ENCODE assay signal across 8 mouse cellular contexts in the genomic region with DNA sequence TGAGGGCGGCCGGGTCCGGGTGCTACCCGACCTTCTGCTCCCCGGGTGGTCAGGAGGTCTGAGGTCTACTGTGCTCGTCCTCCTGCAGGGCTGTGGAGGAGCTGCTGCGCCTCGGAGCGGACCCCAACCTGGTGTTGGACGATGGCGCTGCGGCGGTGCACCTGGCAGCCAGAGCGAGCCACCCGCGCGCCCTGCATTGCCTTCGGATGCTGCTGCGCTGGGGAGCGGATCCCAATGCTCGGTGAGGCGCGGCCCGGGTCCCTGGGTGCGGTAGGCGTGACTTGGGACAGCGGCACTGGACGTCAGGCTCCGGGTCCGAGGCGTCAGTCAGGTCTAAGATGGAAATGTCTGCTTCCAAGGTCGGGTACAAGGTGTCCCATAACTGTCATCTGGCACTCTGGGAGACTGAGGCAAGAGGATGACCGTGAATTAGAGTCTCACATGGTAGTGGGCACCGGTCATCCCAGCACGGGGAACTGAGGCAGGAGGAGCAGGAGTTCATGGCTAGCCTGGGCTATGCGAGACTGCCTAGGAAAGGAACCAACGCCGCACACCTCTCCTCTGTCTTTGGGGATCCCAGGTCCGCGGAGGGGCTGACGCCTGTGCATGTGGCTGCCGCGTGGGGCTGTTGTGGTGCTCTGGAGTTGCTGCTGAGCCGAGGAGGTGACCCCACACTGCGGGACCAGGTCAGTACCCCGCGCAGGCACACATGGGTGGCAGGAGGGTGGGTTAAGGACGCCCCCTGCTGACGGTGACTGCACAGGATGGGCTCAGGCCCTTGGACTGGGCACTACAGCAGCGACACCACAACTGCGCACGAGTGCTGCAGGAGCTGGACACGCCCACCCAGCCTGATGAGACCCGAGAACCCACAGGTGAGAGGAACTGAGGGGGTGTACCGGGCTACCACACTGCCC. TPM values are rescaled to one million over a fixed set of nuclear protein-coding genes. Genes with fewer than 3 reads are reported as not detected.
A peak's percentile ranks its signal among the peaks of the same experiment; 100 is the strongest.
DNase-seq lines count a peak whose midpoint lies in the region; ATAC-seq and TF ChIP-seq lines count a peak whose summit lies in the region.

No protein-coding gene starts in this region.

- H3K4me2 ChIP-seq in limb, embryonic 11.5 days (ENCODE audit: low read depth, severe bottlenecking) = peak overlapping the region; percentile 93

- H3K27ac ChIP-seq in embryonic fibroblast, embryonic 13.5 days (ENCODE audit: insufficient read depth, low read length) = no peak overlapping the region
- H3K27ac ChIP-seq in limb, embryonic 11.5 days (replicated peaks; ENCODE audit: low read depth, low read length) = peak overlapping the region; percentile 44
- H3K27ac ChIP-seq in midbrain, embryonic 10.5 days (replicated peaks) = peak overlapping the region; percentile 92

- under 1% methylated on average over 55 of the region's 55 CpGs for WGBS in limb, embryonic 11.5 days
- WGBS in midbrain, embryonic 10.5 days = under 1% methylated on average over 55 of the region's 55 CpGs

- no peak for TF ChIP-seq POLR2A in embryonic fibroblast, embryonic 13.5 days (IDR thresholded peaks at IDR 0.05; ENCODE audit: low read depth, low read length)

- peak overlapping the region; percentile 82 for H3K4me3 ChIP-seq in G1E (ENCODE audit: low read depth, low read length)
- H3K4me3 ChIP-seq in embryonic fibroblast, embryonic 13.5 days (ENCODE audit: insufficient read depth, low read length) = peak overlapping the region; percentile 65
- peak overlapping the region; percentile 81 for H3K4me3 ChIP-seq in limb, embryonic 11.5 days (ENCODE audit: low read depth, low read length)
- peak overlapping the region; percentile 93 for H3K4me3 ChIP-seq in midbrain, embryonic 10.5 days

- peaks cover 74% of the 10 kb centered on the region for H3K4me1 ChIP-seq in G1E (ENCODE audit: insufficient read depth, low read depth, low read length)
- no peaks in the 10 kb centered on the region for H3K4me1 ChIP-seq in embryonic fibroblast, embryonic 13.5 days (ENCODE audit: control insufficient read depth, insufficient read depth, low read length)
- H3K4me1 ChIP-seq in limb, embryonic 11.5 days (ENCODE audit: control insufficient read depth, insufficient read depth, low read length) = peaks cover 4% of the 10 kb centered on the region; the same call in 1 of the 2 replicates
- H3K4me1 ChIP-seq in midbrain, embryonic 10.5 days = peaks cover 35% of the 10 kb centered on the region

- H3K9ac ChIP-seq in limb, embryonic 11.5 days (ENCODE audit: low read length) = peak overlapping the region; percentile 69

- ATAC-seq in G1E (ENCODE audit: extremely low read depth, insufficient number of reproducible peaks, low FRiP score, poor library complexity, severe bottlenecking) = peak; percentile 58
- ATAC-seq in hematopoietic stem cell, adult 5-6 weeks (replicated peaks in 1 of 2; ENCODE audit: insufficient read depth in 1 of 2, low FRiP score in 2 of 2, low TSS enrichment in 1 of 2, low read depth in 1 of 2, poor library complexity in 2 of 2, severe bottlenecking in 2 of 2) = peak; percentile 47 to 62
- peak; percentile 70 for ATAC-seq in limb, embryonic 11.5 days (ENCODE audit: insufficient number of reproducible peaks, low FRiP score, low TSS enrichment, low read depth)

- H3K36me3 ChIP-seq in G1E (replicated peaks) = peaks cover 68% of the 10 kb centered on the region
- peaks cover 10% of the 10 kb centered on the region; the same call in 1 of the 2 replicates for H3K36me3 ChIP-seq in limb, embryonic 11.5 days (ENCODE audit: control insufficient read depth, insufficient read depth, low read length)
- H3K36me3 ChIP-seq in midbrain, embryonic 10.5 days = peaks cover 45% of the 10 kb centered on the region

- peak; percentile 85 for DNase-seq in G1E (ENCODE audit: low spot score)
- peak; percentile 85 for DNase-seq in adrenal gland, postnatal 14 days
- peak; percentile 89 for DNase-seq in limb, embryonic 11.5 days (ENCODE audit: low spot score)
- DNase-seq in midbrain, embryonic 10.5 days (ENCODE audit: low spot score) = peak; percentile 85
- peak; percentile 86 to 93 for DNase-seq in spleen, postnatal 4 days (ENCODE audit: low spot score in 2 of 2)
- no peak for DNase-seq in frontal cortex, postnatal 25 days (ENCODE audit: low spot score in 2 of 2)

- TF ChIP-seq CTCF in G1E (IDR thresholded peaks at IDR 0.05; ENCODE audit: low read depth, low read length) = peak; percentile 80
- peak; percentile 99 for TF ChIP-seq CTCF in embryonic fibroblast, embryonic 13.5 days (IDR thresholded peaks at IDR 0.05; ENCODE audit: borderline replicate concordance, insufficient read depth, low read length)

- no peaks in the 10 kb centered on the region for H3K9me3 ChIP-seq in G1E (replicated peaks)
- H3K9me3 ChIP-seq in limb, embryonic 11.5 days (ENCODE audit: control insufficient read depth, low read length) = no peaks in the 10 kb centered on the region
- H3K9me3 ChIP-seq in midbrain, embryonic 10.5 days (replicated peaks) = no peaks in the 10 kb centered on the region

- no peaks in the 10 kb centered on the region for H3K27me3 ChIP-seq in G1E (ENCODE audit: insufficient read depth, low read length)
- no peaks in the 10 kb centered on the region for H3K27me3 ChIP-seq in limb, embryonic 11.5 days (ENCODE audit: control insufficient read depth, insufficient read depth, low read length)
- H3K27me3 ChIP-seq in midbrain, embryonic 10.5 days (ENCODE audit: low read depth, poor library complexity, severe bottlenecking) = no peaks in the 10 kb centered on the region

RNA-seq across cellular contexts. Expression of a gene that starts 0.5 kb away (rescaled TPM):
- total RNA-seq in G1E (2014; fragmentation: Nextera tagmentation) = 5.9 and 16.2 TPM in 2 replicates
- total RNA-seq in G1E (2017) = 9.8 and 12.1 TPM in 2 replicates
- 13.7 and 15.1 TPM in 2 replicates for polyA plus RNA-seq in G1E (2012)
- total RNA-seq in adrenal gland, postnatal 14 days (2021) = 5.8 and 6.9 TPM in 2 replicates
- 3.9 and 5.7 TPM in 2 replicates for polyA plus RNA-seq in embryonic fibroblast, embryonic 13.5 days (2011; ENCODE audit: insufficient read length, low read depth, missing spikeins)
- total RNA-seq in hematopoietic stem cell, adult 5-6 weeks (2017) = 7.1 and 14.8 TPM in 2 replicates
- polyA plus RNA-seq in limb, embryonic 11.5 days (2014; fragmentation: Nextera tagmentation; extraction: Ambion mirVana) = 21.5 and 23.9 TPM in 2 replicates
- 49.6 and 51.6 TPM in 2 replicates for polyA plus RNA-seq in midbrain, embryonic 10.5 days (2016; fragmentation: Nextera tagmentation; extraction: Ambion mirVana)

RNA-seq across cellular contexts. Expression of a gene that starts 9.7 kb away (rescaled TPM):
- 58.4 and 83.8 TPM in 2 replicates for total RNA-seq in G1E (2014; fragmentation: Nextera tagmentation)
- 90.3 and 92.1 TPM in 2 replicates for total RNA-seq in G1E (2017)
- polyA plus RNA-seq in G1E (2012) = 106 and 107 TPM in 2 replicates
- 85.5 and 88.4 TPM in 2 replicates for total RNA-seq in adrenal gland, postnatal 14 days (2021)
- polyA plus RNA-seq in embryonic fibroblast, embryonic 13.5 days (2011; ENCODE audit: insufficient read length, low read depth, missing spikeins) = 84.5 and 91.6 TPM in 2 replicates
- 71.4 and 85.8 TPM in 2 replicates for total RNA-seq in hematopoietic stem cell, adult 5-6 weeks (2017)
- polyA plus RNA-seq in limb, embryonic 11.5 days (2014; fragmentation: Nextera tagmentation; extraction: Ambion mirVana) = 109 and 119 TPM in 2 replicates
- polyA plus RNA-seq in midbrain, embryonic 10.5 days (2016; fragmentation: Nextera tagmentation; extraction: Ambion mirVana) = 112 TPM in 2 replicates

RNA-seq across cellular contexts. Expression of a gene that starts 10.8 kb away (rescaled TPM):
- total RNA-seq in G1E (2014; fragmentation: Nextera tagmentation) (not detected in 2 replicates), G1E (2017) (0.06 and 0.11 TPM in 2 replicates)
- polyA plus RNA-seq in G1E (2012) = 0.08 and 0.09 TPM in 2 replicates
- 30.9 and 37.6 TPM in 2 replicates for total RNA-seq in adrenal gland, postnatal 14 days (2021)
- polyA plus RNA-seq in embryonic fibroblast, embryonic 13.5 days (2011; ENCODE audit: insufficient read length, low read depth, missing spikeins) = not detected in 2 replicates
- not detected in 2 replicates for total RNA-seq in hematopoietic stem cell, adult 5-6 weeks (2017)
- polyA plus RNA-seq in limb, embryonic 11.5 days (2014; fragmentation: Nextera tagmentation; extraction: Ambion mirVana) = 3.4 and 4.1 TPM in 2 replicates
- polyA plus RNA-seq in midbrain, embryonic 10.5 days (2016; fragmentation: Nextera tagmentation; extraction: Ambion mirVana) = 5.0 and 6.3 TPM in 2 replicates

RNA-seq across cellular contexts. Expression of a gene that starts 24.6 kb away (rescaled TPM):
- total RNA-seq in G1E (2014; fragmentation: Nextera tagmentation) = 6.4 and 8.6 TPM in 2 replicates
- 9.7 and 17.0 TPM in 2 replicates for total RNA-seq in G1E (2017)
- 36.0 and 47.8 TPM in 2 replicates for polyA plus RNA-seq in G1E (2012)
- 61.1 and 65.7 TPM in 2 replicates for total RNA-seq in adrenal gland, postnatal 14 days (2021)
- 40.8 and 48.9 TPM in 2 replicates for polyA plus RNA-seq in embryonic fibroblast, embryonic 13.5 days (2011; ENCODE audit: insufficient read length, low read depth, missing spikeins)
- 1.7 and 15.0 TPM in 2 replicates for total RNA-seq in hematopoietic stem cell, adult 5-6 weeks (2017)
- polyA plus RNA-seq in limb, embryonic 11.5 days (2014; fragmentation: Nextera tagmentation; extraction: Ambion mirVana) = 68.9 and 78.6 TPM in 2 replicates
- 74.7 and 110 TPM in 2 replicates for polyA plus RNA-seq in midbrain, embryonic 10.5 days (2016; fragmentation: Nextera tagmentation; extraction: Ambion mirVana)

RNA-seq across cellular contexts. Expression of a gene that starts 35.3 kb away (rescaled TPM):
- total RNA-seq in G1E (2014; fragmentation: Nextera tagmentation) (4.7 and 6.2 TPM in 2 replicates), G1E (2017) (18.0 and 25.8 TPM in 2 replicates)
- polyA plus RNA-seq in G1E (2012) = 32.3 and 37.6 TPM in 2 replicates
- total RNA-seq in adrenal gland, postnatal 14 days (2021) = 17.4 and 17.9 TPM in 2 replicates
- 2.3 and 3.2 TPM in 2 replicates for polyA plus RNA-seq in embryonic fibroblast, embryonic 13.5 days (2011; ENCODE audit: insufficient read length, low read depth, missing spikeins)
- total RNA-seq in hematopoietic stem cell, adult 5-6 weeks (2017) = 14.6 and 16.5 TPM in 2 replicates
- polyA plus RNA-seq in limb, embryonic 11.5 days (2014; fragmentation: Nextera tagmentation; extraction: Ambion mirVana) = 2.7 and 3.1 TPM in 2 replicates
- polyA plus RNA-seq in midbrain, embryonic 10.5 days (2016; fragmentation: Nextera tagmentation; extraction: Ambion mirVana) = 4.9 and 6.1 TPM in 2 replicates

Comparison
In these comparisons a context has a peak if more than half of its experiments do, and no peak if none do; other contexts are left out.
1. DNase-seq: peak in G1E (single experiment), adrenal gland, postnatal 14 days (single experiment), limb, embryonic 11.5 days (single experiment), midbrain, embryonic 10.5 days (single experiment) and spleen, postnatal 4 days (2 of 2); none in frontal cortex, postnatal 25 days (0 of 2).
2. Peak in every context shown above with its lines, with median percentiles within 50 percentile points of each other: ATAC-seq and H3K4me3 ChIP-seq.